ENCODE assay signal across 8 mouse cellular contexts in genomic region chr4:141857422-141857930, GRCm38 (mm10). TPM values are rescaled to one million over a fixed set of nuclear protein-coding genes. Genes with fewer than 3 reads are reported as not detected.
DNase-seq lines count a peak whose midpoint lies in the region; ATAC-seq lines count a peak whose summit lies in the region.

No protein-coding gene starts in this region.

- peaks cover 10% of the 10 kb centered on the region for H3K4me1 ChIP-seq in intestine, embryonic 14.5 days (replicated peaks; ENCODE audit: control insufficient read depth, insufficient read depth, low read length)
- 0 out of 2 replicates have a peak, but pooled peaks cover 2% of the 10 kb centered on the region for H3K4me1 ChIP-seq in midbrain, embryonic 12.5 days

- peak overlapping the region; percentile 38; the same call in 1 of the 2 replicates for H3K27ac ChIP-seq in intestine, embryonic 14.5 days (ENCODE audit: low read depth)
- H3K27ac ChIP-seq in midbrain, embryonic 12.5 days (replicated peaks): no peak overlapping the region

- H3K9ac ChIP-seq in intestine, embryonic 14.5 days (ENCODE audit: low read length): no peak overlapping the region
- H3K9ac ChIP-seq in midbrain, embryonic 12.5 days (replicated peaks): no peak overlapping the region

- peaks cover 6% of the 10 kb centered on the region; the same call in 1 of the 2 replicates for H3K9me3 ChIP-seq in intestine, embryonic 14.5 days (ENCODE audit: control insufficient read depth, low read length)
- H3K9me3 ChIP-seq in midbrain, embryonic 12.5 days: 0 out of 2 replicates have a peak, but pooled peaks cover 4% of the 10 kb centered on the region

- ATAC-seq in intestine, embryonic 14.5 days (replicated peaks; ENCODE audit: low FRiP score, low TSS enrichment, low read depth): peak; percentile 55
- peak; percentile 79 for ATAC-seq in midbrain, embryonic 12.5 days (ENCODE audit: low FRiP score, low read depth)

- intact Hi-C loops in left cerebral cortex, postnatal 36 days (cut with DNase I): loop anchor here (1.0 kb wide), 1 partner anchor 101 kb away; no protein-coding TSS in a partner anchor

- no peak overlapping the region for H3K4me3 ChIP-seq in intestine, embryonic 14.5 days (ENCODE audit: low read depth, low read length)
- H3K4me3 ChIP-seq in midbrain, embryonic 12.5 days: no peak overlapping the region

- H3K27me3 ChIP-seq in intestine, embryonic 14.5 days (replicated peaks; ENCODE audit: control insufficient read depth, insufficient read depth, low read length): no peaks in the 10 kb centered on the region
- H3K27me3 ChIP-seq in midbrain, embryonic 12.5 days: no peaks in the 10 kb centered on the region

- H3K36me3 ChIP-seq in intestine, embryonic 14.5 days (ENCODE audit: control insufficient read depth, insufficient read depth, low read length): peaks cover 28% of the 10 kb centered on the region
- peaks cover 38% of the 10 kb centered on the region for H3K36me3 ChIP-seq in midbrain, embryonic 12.5 days

- WGBS in intestine, embryonic 14.5 days: 18% methylated on average over 10 of the region's 10 CpGs
- 20% methylated on average over 10 of the region's 10 CpGs for WGBS in midbrain, embryonic 12.5 days

- H3K4me2 ChIP-seq in intestine, embryonic 14.5 days (ENCODE audit: low read length): no peak overlapping the region
- H3K4me2 ChIP-seq in midbrain, embryonic 12.5 days (replicated peaks): no peak overlapping the region

- peak; percentile 87 to 89 for DNase-seq in left cerebral cortex, adult 18-20 months (ENCODE audit: low spot score in 2 of 2)
- no peak for DNase-seq in left cerebral cortex, adult 11 months (ENCODE audit: low spot score)
- peak; percentile 88 for DNase-seq in embryo, embryonic 10.5 days (ENCODE audit: low spot score)
- peak; percentile 66 for DNase-seq in gastrocnemius, postnatal 25 days
- peak; percentile 95 for DNase-seq in intestine, embryonic 14.5 days (ENCODE audit: low spot score)
- DNase-seq in left cerebral cortex, postnatal 36 days (ENCODE audit: low spot score in 2 of 2): peak; percentile 82 to 86
- DNase-seq in spleen, adult 18-20 months: peak; percentile 58 to 81

RNA-seq across cellular contexts. Expression of gene Ctrc, which starts 11.3 kb away (rescaled TPM):
- total RNA-seq in left cerebral cortex, adult 18-20 months (2021): not detected
- total RNA-seq in gastrocnemius, postnatal 25 days (2021): not detected
- polyA plus RNA-seq in intestine, embryonic 14.5 days (2014; fragmentation: Nextera tagmentation; extraction: Ambion mirVana): not detected in 2 replicates
- total RNA-seq in left cerebral cortex, postnatal 36 days (2021): not detected
- not detected in 2 replicates for polyA plus RNA-seq in midbrain, embryonic 12.5 days (2016; fragmentation: Nextera tagmentation; extraction: Ambion mirVana)

RNA-seq across cellular contexts. Expression of gene Efhd2, which starts 17.2 kb away (rescaled TPM):
- 100 to 1,000 TPM; 298 to 317 TPM for total RNA-seq in left cerebral cortex, adult 18-20 months (2021)
- 1 to 10 TPM; 5.6 to 8.7 TPM for total RNA-seq in gastrocnemius, postnatal 25 days (2021)
- 59.4 and 75.6 TPM in 2 replicates for polyA plus RNA-seq in intestine, embryonic 14.5 days (2014; fragmentation: Nextera tagmentation; extraction: Ambion mirVana)
- 100 to 1,000 TPM; 233 to 306 TPM for total RNA-seq in left cerebral cortex, postnatal 36 days (2021)
- polyA plus RNA-seq in midbrain, embryonic 12.5 days (2016; fragmentation: Nextera tagmentation; extraction: Ambion mirVana): 96.8 and 112 TPM in 2 replicates

RNA-seq across cellular contexts. Expression of gene Cela2a, which starts 31.5 kb away (rescaled TPM):
- not detected for total RNA-seq in left cerebral cortex, adult 18-20 months (2021)
- not detected for total RNA-seq in gastrocnemius, postnatal 25 days (2021)
- 6.9 TPM in 1 of 2 replicates, not detected in the other for polyA plus RNA-seq in intestine, embryonic 14.5 days (2014; fragmentation: Nextera tagmentation; extraction: Ambion mirVana)
- total RNA-seq in left cerebral cortex, postnatal 36 days (2021): not detected
- polyA plus RNA-seq in midbrain, embryonic 12.5 days (2016; fragmentation: Nextera tagmentation; extraction: Ambion mirVana): not detected in 2 replicates

Comparison
In these comparisons a context has a peak if more than half of its experiments do, and no peak if none do; other contexts are left out.
1. RNA of gene Efhd2, which starts 17.2 kb away (total RNA-seq): 298 to 317 TPM in left cerebral cortex, adult 18-20 months and 233 to 306 TPM in left cerebral cortex, postnatal 36 days; 5.6 to 8.7 TPM in gastrocnemius, postnatal 25 days; every median in the first group is over 10 times any median in the second.